Comparison of ENCODE assay signal across 16 mouse cellular contexts in genomic region chr12:5210786-5211185, GRCm38 (mm10).
A peak's percentile ranks its signal among the peaks of the same experiment; 100 is the strongest.
DNase-seq lines count a peak whose midpoint lies in the region; ATAC-seq and TF ChIP-seq lines count a peak whose summit lies in the region.
"Had no signal": no experiment of that assay in that cellular context is flagged by ENCODE, and none has a peak within 500 bp of the region (broad histone marks: within the 10 kb centered on the region; RNA-seq: fewer than 3 reads in every experiment).

No protein-coding gene starts in this region.

- ATAC-seq in forebrain, embryonic 13.5 days, result 0 out of 2 replicates have a peak, but pooled peaks have one; percentile 16
- no peak for ATAC-seq in forebrain, embryonic 16.5 days
- ATAC-seq in frontal cortex, adult (ENCODE audit: low TSS enrichment), result peak; percentile 73
- no peak for ATAC-seq in lung, postnatal 0 days
- ATAC-seq: liver, postnatal 0 days had no signal

- H3K36me3 ChIP-seq in forebrain, embryonic 13.5 days (ENCODE audit: poor library complexity, severe bottlenecking), result peaks cover 15% of the 10 kb centered on the region; the same call in 1 of the 2 replicates
- H3K36me3 ChIP-seq in forebrain, embryonic 16.5 days (ENCODE audit: control insufficient read depth, insufficient read depth), result 0 out of 2 replicates have a peak, but pooled peaks cover 2% of the 10 kb centered on the region
- no peaks in the 10 kb centered on the region for H3K36me3 ChIP-seq in lung, postnatal 0 days (ENCODE audit: insufficient read depth, low read length)
- H3K36me3 ChIP-seq: heart, embryonic 15.5 days; limb, embryonic 10.5 days; neural tube, embryonic 15.5 days had no signal

- DNase-seq in left cerebral cortex, adult 18-20 months (ENCODE audit: low spot score in 2 of 2), result peak; percentile 76 to 82
- DNase-seq in thymus, postnatal 25 days, result no peak
- no peak for DNase-seq in lung, postnatal 0 days (ENCODE audit: low spot score)
- no peak for DNase-seq in testis, postnatal 14 days (ENCODE audit: low spot score)
- DNase-seq: gastrocnemius, adult 2 months; kidney, adult 11 months; liver, postnatal 0 days; thymus, postnatal 14 days had no signal

- whole genome bisulfite sequencing in forebrain, embryonic 13.5 days, result 44% methylated on average over 9 of the region's 9 CpGs
- 48% methylated on average over 9 of the region's 9 CpGs for WGBS in forebrain, embryonic 16.5 days
- WGBS in olfactory bulb, adult 2 months, result 33% methylated on average over 9 of the region's 9 CpGs
- 72% methylated on average over 9 of the region's 9 CpGs for WGBS in lung, postnatal 0 days

- H3K27ac ChIP-seq in forebrain, embryonic 13.5 days, result no peak overlapping the region
- H3K27ac ChIP-seq in forebrain, embryonic 16.5 days (ENCODE audit: low read length), result no peak overlapping the region
- H3K27ac ChIP-seq in olfactory bulb, adult 2 months (ENCODE audit: insufficient read depth, low read depth, low read length), result peak overlapping the region; percentile 71
- no peak overlapping the region for H3K27ac ChIP-seq in lung, postnatal 0 days (ENCODE audit: low read length)
- H3K27ac ChIP-seq: gastrocnemius, adult 2 months; heart, embryonic 15.5 days; neural tube, embryonic 15.5 days had no signal

- TF ChIP-seq CTCF in olfactory bulb, adult 2 months (IDR thresholded peaks at IDR 0.05; ENCODE audit: insufficient read depth, low read depth, low read length), result no peak
- no peak for TF ChIP-seq CTCF in lung, postnatal 0 days (IDR thresholded peaks at IDR 0.05)

- H3K4me1 ChIP-seq in forebrain, embryonic 13.5 days, result peaks cover 79% of the 10 kb centered on the region
- H3K4me1 ChIP-seq in forebrain, embryonic 16.5 days (replicated peaks; ENCODE audit: control insufficient read depth, insufficient read depth, low read length), result peaks cover 60% of the 10 kb centered on the region
- H3K4me1 ChIP-seq in olfactory bulb, adult 2 months (ENCODE audit: control insufficient read depth, insufficient read depth, low read length), result peaks cover 46% of the 10 kb centered on the region
- 0 out of 2 replicates have a peak, but pooled peaks cover 12% of the 10 kb centered on the region for H3K4me1 ChIP-seq in lung, postnatal 0 days (ENCODE audit: insufficient read depth, low read depth, low read length)

- no peaks in the 10 kb centered on the region for H3K9me3 ChIP-seq in forebrain, embryonic 13.5 days (replicated peaks)
- H3K9me3 ChIP-seq in forebrain, embryonic 16.5 days (ENCODE audit: control insufficient read depth, low read length), result no peaks in the 10 kb centered on the region
- no peaks in the 10 kb centered on the region for H3K9me3 ChIP-seq in lung, postnatal 0 days (ENCODE audit: low read length)
- H3K9me3 ChIP-seq: heart, embryonic 15.5 days; limb, embryonic 10.5 days; neural tube, embryonic 15.5 days had no signal

- H3K27me3 ChIP-seq in forebrain, embryonic 13.5 days, result no peaks in the 10 kb centered on the region; the same call in none of the 2 replicates
- H3K27me3 ChIP-seq in forebrain, embryonic 16.5 days (replicated peaks; ENCODE audit: control insufficient read depth, insufficient read depth, low read length), result no peaks in the 10 kb centered on the region; the same call in 1 of the 2 replicates
- no peaks in the 10 kb centered on the region for H3K27me3 ChIP-seq in lung, postnatal 0 days (replicated peaks; ENCODE audit: insufficient read depth, low read length)
- H3K27me3 ChIP-seq: heart, embryonic 15.5 days; neural tube, embryonic 15.5 days had no signal

- H3K4me2 ChIP-seq in forebrain, embryonic 13.5 days, result no peak overlapping the region
- no peak overlapping the region for H3K4me2 ChIP-seq in forebrain, embryonic 16.5 days (ENCODE audit: low read length)
- H3K4me2 ChIP-seq in lung, postnatal 0 days (replicated peaks; ENCODE audit: low read depth, low read length), result no peak overlapping the region
- H3K4me2 ChIP-seq: heart, embryonic 15.5 days; neural tube, embryonic 15.5 days had no signal

- H3K4me3 ChIP-seq in forebrain, embryonic 13.5 days, result no peak overlapping the region
- no peak overlapping the region for H3K4me3 ChIP-seq in forebrain, embryonic 16.5 days (replicated peaks; ENCODE audit: low read length)
- H3K4me3 ChIP-seq in olfactory bulb, adult 2 months (ENCODE audit: insufficient read depth, low read depth, low read length), result no peak overlapping the region
- no peak overlapping the region for H3K4me3 ChIP-seq in lung, postnatal 0 days (ENCODE audit: low read depth, low read length)
- H3K4me3 ChIP-seq: gastrocnemius, adult 2 months; heart, embryonic 15.5 days; limb, embryonic 10.5 days; megakaryocyte, embryonic 14.5 days; neural tube, embryonic 15.5 days had no signal

- TF ChIP-seq EP300 in lung, postnatal 0 days (IDR thresholded peaks at IDR 0.05), result no peak

- H3K9ac ChIP-seq in forebrain, embryonic 13.5 days, result no peak overlapping the region
- H3K9ac ChIP-seq in forebrain, embryonic 16.5 days (replicated peaks; ENCODE audit: low read depth, low read length), result no peak overlapping the region
- no peak overlapping the region for H3K9ac ChIP-seq in lung, postnatal 0 days (replicated peaks; ENCODE audit: low read depth)
- H3K9ac ChIP-seq: heart, embryonic 15.5 days; liver, postnatal 0 days; neural tube, embryonic 15.5 days had no signal

- TF ChIP-seq POLR2A in olfactory bulb, adult 2 months (IDR thresholded peaks at IDR 0.05; ENCODE audit: insufficient read depth, low read depth, low read length), result no peak

Comparison
In these comparisons a context has a peak if more than half of its experiments do, and no peak if none do; other contexts are left out.
1. ATAC-seq: peak in forebrain, embryonic 13.5 days (single experiment) and frontal cortex, adult (single experiment); none in forebrain, embryonic 16.5 days (single experiment) and lung, postnatal 0 days (single experiment).
2. DNase-seq: peak in left cerebral cortex, adult 18-20 months (2 of 2); none in thymus, postnatal 25 days (single experiment), lung, postnatal 0 days (single experiment) and testis, postnatal 14 days (single experiment).